Mouse (Mus musculus): ENCODE data around the gene Cpvl.

GRCm38 (mm10) chr6:54005302-54005701 is 26.8 kb upstream of the Cpvl start:
- no peak for TF ChIP-seq CTCF (IDR thresholded peaks at IDR 0.05; ENCODE audit: insufficient read depth, low read depth, low read length)
- TF ChIP-seq POLR2A (IDR thresholded peaks at IDR 0.05; ENCODE audit: insufficient read depth, low read depth, low read length): no peak

Data from olfactory bulb, adult 2 months (tissue).